10 mouse cellular contexts compared by ENCODE assay signal in the genomic region with DNA sequence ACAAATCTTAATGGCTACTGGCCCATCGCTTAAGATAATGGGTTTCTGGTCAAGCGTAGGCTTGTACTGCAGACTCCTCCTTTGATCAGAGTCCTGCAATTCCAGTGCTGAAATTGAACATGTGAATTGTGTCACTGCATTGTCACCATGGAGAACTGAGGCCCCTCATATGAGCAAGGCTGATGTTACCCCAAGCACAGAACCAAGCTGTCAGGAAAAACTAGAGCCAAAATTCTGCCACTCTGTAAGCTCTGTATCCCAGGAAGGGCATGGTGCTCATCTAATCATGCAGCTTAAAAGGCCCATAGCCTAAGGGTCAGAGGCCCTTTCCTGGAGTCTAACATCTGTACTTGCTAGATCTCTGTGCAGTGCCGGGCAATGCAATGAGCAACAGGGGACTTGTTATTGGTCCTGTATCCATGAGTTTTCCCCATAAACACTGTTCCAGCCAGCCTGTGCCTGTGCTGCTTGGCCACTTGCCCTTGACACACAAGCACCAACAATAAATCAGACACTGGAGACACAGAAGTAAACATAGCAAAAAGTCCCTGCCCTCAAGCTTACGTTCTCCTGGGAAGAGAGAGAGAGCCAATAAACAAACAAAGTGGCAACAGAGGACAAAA.
DNase-seq lines count a peak whose midpoint lies in the region; ATAC-seq lines count a peak whose summit lies in the region.
"Had no signal": no experiment of that assay in that cellular context is flagged by ENCODE, and none has a peak within 500 bp of the region (broad histone marks: within the 10 kb centered on the region; RNA-seq: fewer than 3 reads in every experiment).

No protein-coding gene starts in this region.

- H3K9ac ChIP-seq in lung, embryonic 16.5 days (ENCODE audit: low read length), result no peak overlapping the region
- no peak overlapping the region for H3K9ac ChIP-seq in heart, embryonic 12.5 days
- H3K9ac ChIP-seq: embryonic facial prominence, embryonic 12.5 days; liver, embryonic 14.5 days had no signal

- H3K4me3 ChIP-seq in lung, embryonic 16.5 days (ENCODE audit: low read length), result no peak overlapping the region
- no peak overlapping the region for H3K4me3 ChIP-seq in heart, embryonic 12.5 days
- H3K4me3 ChIP-seq in heart, embryonic 10.5 days, result no peak overlapping the region
- H3K4me3 ChIP-seq: embryonic facial prominence, embryonic 12.5 days had no signal

- H3K9me3 ChIP-seq in lung, embryonic 16.5 days (ENCODE audit: control insufficient read depth, low read length), result no peaks in the 10 kb centered on the region
- H3K9me3 ChIP-seq in heart, embryonic 12.5 days (replicated peaks), result no peaks in the 10 kb centered on the region
- H3K9me3 ChIP-seq in heart, embryonic 10.5 days, result no peaks in the 10 kb centered on the region
- H3K9me3 ChIP-seq: embryonic facial prominence, embryonic 12.5 days had no signal

- no peak overlapping the region for H3K4me2 ChIP-seq in lung, embryonic 16.5 days (ENCODE audit: low read depth, low read length)
- H3K4me2 ChIP-seq in heart, embryonic 12.5 days, result no peak overlapping the region
- H3K4me2 ChIP-seq: embryonic facial prominence, embryonic 12.5 days had no signal

- no peaks in the 10 kb centered on the region for H3K36me3 ChIP-seq in lung, embryonic 16.5 days (ENCODE audit: control insufficient read depth, insufficient read depth, low read length)
- H3K36me3 ChIP-seq in heart, embryonic 12.5 days, result no peaks in the 10 kb centered on the region
- no peaks in the 10 kb centered on the region for H3K36me3 ChIP-seq in heart, embryonic 10.5 days
- H3K36me3 ChIP-seq: embryonic facial prominence, embryonic 12.5 days had no signal

- peak; percentile 95 for ATAC-seq in lung, embryonic 16.5 days (ENCODE audit: low read depth)
- no peak for ATAC-seq in heart, embryonic 12.5 days (ENCODE audit: insufficient number of reproducible peaks, low FRiP score)

- DNase-seq in adrenal gland, postnatal 10 days, result peak; percentile 5
- no peak for DNase-seq in adrenal gland, postnatal 25 days
- DNase-seq in urinary bladder, postnatal 14 days (ENCODE audit: low spot score), result peak; percentile 15
- DNase-seq in urinary bladder, adult 2 months (ENCODE audit: low spot score), result no peak
- no peak for DNase-seq in heart, embryonic 10.5 days (ENCODE audit: low spot score)
- no peak for DNase-seq in testis, postnatal 14 days (ENCODE audit: low spot score)

- H3K27ac ChIP-seq in lung, embryonic 16.5 days (ENCODE audit: low read length), result peak overlapping the region; percentile 66
- no peak overlapping the region for H3K27ac ChIP-seq in heart, embryonic 12.5 days (ENCODE audit: poor library complexity, severe bottlenecking)
- H3K27ac ChIP-seq in heart, embryonic 10.5 days, result no peak overlapping the region
- H3K27ac ChIP-seq: embryonic facial prominence, embryonic 12.5 days; liver, embryonic 14.5 days had no signal

- H3K4me1 ChIP-seq in lung, embryonic 16.5 days (replicated peaks; ENCODE audit: control insufficient read depth, insufficient read depth, low read length), result no peaks in the 10 kb centered on the region; the same call in 1 of the 2 replicates
- H3K4me1 ChIP-seq in heart, embryonic 12.5 days (replicated peaks), result no peaks in the 10 kb centered on the region
- no peaks in the 10 kb centered on the region for H3K4me1 ChIP-seq in heart, embryonic 10.5 days
- H3K4me1 ChIP-seq: embryonic facial prominence, embryonic 12.5 days had no signal

- H3K27me3 ChIP-seq in lung, embryonic 16.5 days (ENCODE audit: control insufficient read depth, insufficient read depth, low read depth, low read length), result no peaks in the 10 kb centered on the region
- H3K27me3 ChIP-seq in heart, embryonic 12.5 days (replicated peaks), result no peaks in the 10 kb centered on the region
- H3K27me3 ChIP-seq in heart, embryonic 10.5 days (ENCODE audit: insufficient read depth, poor library complexity, severe bottlenecking), result no peaks in the 10 kb centered on the region
- H3K27me3 ChIP-seq: embryonic facial prominence, embryonic 12.5 days had no signal

- 41% methylated on average over 4 of the region's 4 CpGs for WGBS in lung, embryonic 16.5 days
- 70% methylated on average over 4 of the region's 4 CpGs for WGBS in heart, embryonic 12.5 days
- WGBS in heart, embryonic 10.5 days, result 75% methylated on average over 4 of the region's 4 CpGs

Comparison
In these comparisons a context has a peak if more than half of its experiments do, and no peak if none do; other contexts are left out.
1. DNase-seq: peak in adrenal gland, postnatal 10 days (single experiment) and urinary bladder, postnatal 14 days (single experiment); none in adrenal gland, postnatal 25 days (single experiment), urinary bladder, adult 2 months (single experiment), heart, embryonic 10.5 days (single experiment) and testis, postnatal 14 days (single experiment).